Mouse (Mus musculus): Measurements from ENCODE around the gene Cxcr1.
"Not testable (repeated sequence)": the region's sequence is repeated elsewhere in the genome, so short reads cannot be mapped to it uniquely, and the experiment has no call there.

Cxcr1 gene

GRCm38 (mm10) chr1:74196621-74197419 is 2.4 kb upstream of the Cxcr1 start:
- no peak for DNase-seq (ENCODE audit: extremely low read depth, insufficient read length, low spot score)

- DNase-seq (ENCODE audit: extremely low read depth, insufficient read length, low spot score), result no peak
Measured at GRCm38 (mm10) chr1:74195961-74196360, 1.5 kb upstream of the Cxcr1 start.

- no peak for DNase-seq (ENCODE audit: extremely low read depth, insufficient read length, low spot score)
Measured at GRCm38 (mm10) chr1:74192711-74193110, 1.7 kb downstream of the Cxcr1 start.

GRCm38 (mm10) chr1:74190471-74190870 is 4.0 kb downstream of the Cxcr1 start:
- no peak for DNase-seq (ENCODE audit: extremely low read depth, insufficient read length, low spot score)

DNA sequence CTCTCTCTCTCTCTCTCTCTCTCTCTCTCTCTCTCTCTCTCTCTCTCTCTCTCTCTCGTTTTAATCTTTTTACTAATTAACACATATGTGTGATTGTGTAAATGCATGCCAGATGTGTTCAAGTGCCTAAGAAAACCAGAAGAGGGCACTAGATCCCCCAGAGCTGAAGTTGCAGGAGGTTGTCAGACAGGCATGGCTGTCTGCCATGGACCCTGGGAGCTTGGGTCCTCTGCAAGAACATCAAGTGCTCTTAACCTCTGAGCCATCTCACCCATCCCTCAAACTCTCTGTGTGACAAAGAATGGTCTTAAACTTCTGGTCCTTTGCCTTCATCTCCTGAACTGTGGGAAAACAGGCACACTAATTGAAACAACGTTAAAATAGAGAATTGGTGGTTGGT is 11.4 kb downstream of the Cxcr1 start:
- no peak for DNase-seq (ENCODE audit: extremely low read depth, insufficient read length, low spot score)

DNA sequence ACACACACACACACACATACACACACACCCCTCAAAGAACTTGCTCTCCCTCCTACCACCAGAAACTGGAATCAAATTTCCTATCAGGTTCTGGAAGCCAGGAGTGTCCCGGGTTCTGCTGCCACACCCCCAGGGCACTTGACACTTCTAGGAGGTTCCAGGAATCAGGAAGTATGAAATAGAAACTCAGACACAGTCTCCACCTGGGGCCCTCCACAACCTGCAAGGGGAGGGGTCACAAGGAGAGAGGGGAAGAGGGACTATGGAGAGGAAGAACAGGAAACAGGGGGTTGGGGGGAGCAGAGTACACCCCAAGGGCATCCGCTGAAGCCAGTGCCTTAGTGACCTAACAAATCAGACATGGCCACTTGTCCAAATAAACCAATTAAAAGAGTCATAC is 13.0 kb downstream of the Cxcr1 start:
- DNase-seq (ENCODE audit: extremely low read depth, insufficient read length, low spot score), result no peak

DNA sequence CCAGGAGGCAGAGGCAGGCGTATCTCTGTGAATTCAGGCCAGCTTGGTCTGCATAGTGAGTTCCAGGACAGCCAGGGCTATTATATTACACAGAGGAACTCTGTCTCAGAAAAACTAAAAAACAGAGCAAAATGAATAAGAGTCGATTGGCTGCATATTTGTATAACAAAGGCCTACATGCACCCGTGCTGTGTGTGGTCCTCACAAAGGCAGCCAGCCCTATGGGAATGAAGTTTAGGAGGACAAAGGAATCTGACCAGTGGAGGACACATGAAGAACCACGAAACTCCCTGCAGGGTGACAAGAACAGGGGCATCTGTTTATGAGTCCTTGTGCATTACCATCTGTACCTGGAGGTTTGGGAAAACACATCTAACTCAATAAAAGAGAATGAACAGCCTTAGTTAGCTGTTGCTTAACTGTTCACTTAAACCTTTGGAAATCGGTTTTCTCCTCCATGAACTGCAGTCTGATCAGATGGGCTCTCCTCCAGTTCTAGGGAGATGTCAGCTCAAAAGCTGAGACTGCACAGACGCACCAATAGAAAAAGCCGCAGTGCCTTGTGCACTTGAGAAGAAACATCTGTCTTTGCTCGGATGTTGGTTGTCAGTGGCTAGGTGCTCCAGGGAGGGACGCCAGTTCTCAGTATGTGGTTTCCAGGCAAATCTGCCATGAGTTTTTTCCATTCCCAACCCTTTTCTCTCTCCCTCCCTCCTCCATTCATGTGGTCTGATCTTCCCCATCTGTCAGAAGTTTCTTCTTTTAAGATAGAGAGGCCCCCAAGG is 14.6 kb downstream of the Cxcr1 start:
- no peak for DNase-seq (ENCODE audit: extremely low read depth, insufficient read length, low spot score)

- DNase-seq (ENCODE audit: extremely low read depth, insufficient read length, low spot score), result no peak
Measured at GRCm38 (mm10) chr1:74178618-74179017, 15.8 kb downstream of the Cxcr1 start.

- no peak for DNase-seq (ENCODE audit: extremely low read depth, insufficient read length, low spot score)
Measured at GRCm38 (mm10) chr1:74175731-74176130, 18.7 kb downstream of the Cxcr1 start.

DNA sequence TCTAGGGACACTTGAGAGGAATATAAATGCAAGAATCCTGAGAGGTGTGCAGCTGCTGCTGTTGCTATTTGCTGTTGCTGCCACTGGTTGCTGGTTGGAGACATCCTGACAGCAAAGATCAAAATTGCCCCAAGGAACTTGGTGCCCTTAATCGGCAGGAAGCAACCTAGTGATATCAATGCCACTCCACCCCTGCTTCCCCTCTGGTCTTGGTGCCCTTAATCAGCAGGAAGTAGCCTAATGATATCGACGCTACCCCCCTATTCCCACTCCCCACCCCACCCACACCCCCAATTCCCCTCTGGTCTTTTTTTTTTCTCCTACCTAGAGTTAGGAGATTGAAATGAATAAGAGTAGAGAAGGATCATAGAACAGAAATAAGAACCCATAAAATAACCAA is 21.7 kb downstream of the Cxcr1 start:
- DNase-seq (ENCODE audit: extremely low read depth, insufficient read length, low spot score), result no peak

DNA sequence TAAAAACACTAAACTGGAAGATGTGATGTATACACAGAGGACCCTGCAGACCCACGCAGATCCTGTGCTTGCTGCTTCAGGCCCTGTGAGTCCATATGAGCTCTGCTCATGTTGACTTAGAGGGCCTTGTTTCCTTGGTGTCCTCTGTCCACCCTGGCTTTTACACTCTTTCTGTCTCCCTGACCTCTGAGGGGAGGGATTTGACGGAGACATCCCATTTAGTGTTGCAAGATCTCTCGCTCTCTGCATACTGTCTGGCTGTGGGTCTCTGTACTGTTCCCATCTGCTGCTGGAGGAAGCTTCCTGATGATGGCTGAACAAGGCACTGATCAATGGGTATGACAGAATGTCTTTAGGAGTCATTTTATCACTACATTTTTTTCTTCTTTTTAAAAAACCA is 24.7 kb downstream of the Cxcr1 start:
- DNase-seq (ENCODE audit: extremely low read depth, insufficient read length, low spot score), result no peak

DNA sequence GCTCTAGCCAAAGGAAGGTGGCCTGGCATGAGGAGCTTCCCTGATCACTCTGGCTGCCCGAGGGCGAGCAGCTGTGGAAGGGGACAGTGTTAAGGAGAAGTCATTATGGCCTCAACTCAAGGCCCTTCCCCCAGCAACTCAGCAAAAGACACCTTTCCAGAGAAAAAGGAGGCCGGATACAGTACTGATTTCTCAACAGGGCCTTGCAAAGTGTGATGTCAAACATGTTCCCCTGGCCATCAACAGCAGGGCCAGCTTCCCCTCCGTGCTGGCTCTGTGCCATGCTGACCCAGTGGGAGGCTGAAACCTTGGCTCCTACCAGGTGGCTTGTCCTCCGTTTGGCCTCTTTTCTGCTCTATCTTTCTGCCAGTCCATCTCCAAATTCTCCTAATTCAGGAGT is 27.3 kb downstream of the Cxcr1 start:
- no peak for DNase-seq (ENCODE audit: extremely low read depth, insufficient read length, low spot score)

- DNase-seq (ENCODE audit: extremely low read depth, insufficient read length, low spot score), result no peak
Measured at GRCm38 (mm10) chr1:74160036-74160435, 34.4 kb downstream of the Cxcr1 start.

DNA sequence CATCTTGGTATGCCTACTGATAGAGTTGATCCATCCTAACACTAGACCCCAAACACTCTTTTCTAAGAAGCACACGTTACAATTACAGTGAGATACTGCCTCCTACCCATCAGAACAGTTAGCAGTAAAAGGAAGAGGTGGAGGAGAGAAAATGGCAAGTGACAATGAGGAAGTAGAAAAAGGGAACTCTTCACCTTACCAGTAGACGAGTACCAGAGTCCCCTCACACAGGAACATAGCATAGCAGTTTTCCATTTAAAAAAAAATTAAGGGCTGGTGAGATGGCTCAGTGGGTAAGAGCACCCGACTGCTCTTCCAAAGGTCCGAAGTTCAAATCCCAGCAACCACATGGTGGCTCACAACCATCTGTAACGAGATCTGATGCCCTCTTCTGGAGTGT is 34.8 kb downstream of the Cxcr1 start:
- DNase-seq (ENCODE audit: extremely low read depth, insufficient read length, low spot score), result not testable (repeated sequence)

DNA sequence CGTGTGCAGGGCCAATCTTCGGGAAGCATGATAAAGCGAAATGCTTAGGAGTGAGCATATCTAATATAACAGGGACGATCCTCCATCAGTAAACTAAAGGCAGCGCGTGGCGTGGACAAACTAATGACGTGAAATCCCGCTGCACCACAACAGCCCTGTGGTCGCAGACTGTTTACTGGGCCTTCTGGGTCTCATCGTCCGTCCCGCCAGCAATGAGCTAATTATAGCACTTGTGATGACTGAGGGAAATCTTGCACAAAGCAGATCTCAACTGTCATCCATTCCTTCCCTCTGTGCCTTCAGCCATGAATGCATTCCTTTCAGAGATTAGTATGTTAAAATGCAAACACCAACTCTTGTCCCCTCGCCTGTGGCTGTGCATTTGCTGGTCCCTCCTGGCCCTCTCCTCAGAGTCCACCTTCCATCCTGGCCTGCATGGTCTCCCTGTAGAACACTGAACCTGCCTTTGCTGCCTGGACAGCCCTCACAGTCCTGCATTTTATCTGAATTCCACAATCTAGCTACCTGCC is 38.0 kb downstream of the Cxcr1 start:
- no peak for DNase-seq (ENCODE audit: extremely low read depth, insufficient read length, low spot score)

GRCm38 (mm10) chr1:74155435-74156012 is 38.9 kb downstream of the Cxcr1 start:
- no peak for DNase-seq (ENCODE audit: extremely low read depth, insufficient read length, low spot score)

DNA sequence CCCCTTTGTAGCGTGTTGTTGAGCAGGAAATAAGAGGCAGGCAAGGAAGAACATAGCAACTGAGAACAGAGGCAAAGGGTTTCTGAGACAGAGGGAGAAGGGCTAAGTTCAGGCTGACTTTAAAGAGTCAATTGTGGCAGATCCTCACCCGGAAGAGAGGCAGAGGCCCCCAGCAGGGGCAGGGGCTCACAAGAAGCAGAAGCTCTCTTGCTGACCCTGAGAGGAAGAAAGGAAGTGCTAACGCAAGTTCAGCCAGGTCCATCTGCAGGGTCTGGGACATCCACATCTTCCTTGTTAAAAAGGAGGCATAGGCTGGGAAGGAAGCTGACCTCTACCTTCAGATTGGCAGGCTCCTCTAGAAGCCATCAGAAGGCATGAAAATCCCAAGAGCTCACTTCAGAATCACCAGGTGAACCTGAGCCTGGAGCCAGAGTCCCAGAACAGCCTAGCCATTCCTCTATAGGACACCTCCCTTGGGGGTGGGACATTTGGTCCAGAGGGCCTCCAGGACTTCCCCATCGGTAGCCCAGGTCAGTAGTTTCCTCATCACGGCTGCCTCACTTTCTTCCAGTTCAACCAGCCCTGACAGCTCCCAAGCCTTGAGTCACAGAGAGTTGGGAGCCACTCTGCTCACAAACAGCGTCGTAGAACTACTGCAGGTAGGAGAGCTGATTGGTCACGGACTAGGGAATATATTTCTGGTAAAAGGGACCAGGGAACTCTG is 40.8 kb downstream of the Cxcr1 start, which contains the start of gene Cxcr2:
Gene Cxcr2 (plus strand): TSS at position 529 of the 724 bp plus-strand sequence.
- DNase-seq (ENCODE audit: extremely low read depth, insufficient read length, low spot score), result no peak

GRCm38 (mm10) chr1:74151091-74151490 is 43.3 kb downstream of the Cxcr1 start:
- DNase-seq (ENCODE audit: extremely low read depth, insufficient read length, low spot score), result no peak

GRCm38 (mm10) chr1:74150101-74150500 is 44.3 kb downstream of the Cxcr1 start:
- no peak for DNase-seq (ENCODE audit: extremely low read depth, insufficient read length, low spot score)

DNA sequence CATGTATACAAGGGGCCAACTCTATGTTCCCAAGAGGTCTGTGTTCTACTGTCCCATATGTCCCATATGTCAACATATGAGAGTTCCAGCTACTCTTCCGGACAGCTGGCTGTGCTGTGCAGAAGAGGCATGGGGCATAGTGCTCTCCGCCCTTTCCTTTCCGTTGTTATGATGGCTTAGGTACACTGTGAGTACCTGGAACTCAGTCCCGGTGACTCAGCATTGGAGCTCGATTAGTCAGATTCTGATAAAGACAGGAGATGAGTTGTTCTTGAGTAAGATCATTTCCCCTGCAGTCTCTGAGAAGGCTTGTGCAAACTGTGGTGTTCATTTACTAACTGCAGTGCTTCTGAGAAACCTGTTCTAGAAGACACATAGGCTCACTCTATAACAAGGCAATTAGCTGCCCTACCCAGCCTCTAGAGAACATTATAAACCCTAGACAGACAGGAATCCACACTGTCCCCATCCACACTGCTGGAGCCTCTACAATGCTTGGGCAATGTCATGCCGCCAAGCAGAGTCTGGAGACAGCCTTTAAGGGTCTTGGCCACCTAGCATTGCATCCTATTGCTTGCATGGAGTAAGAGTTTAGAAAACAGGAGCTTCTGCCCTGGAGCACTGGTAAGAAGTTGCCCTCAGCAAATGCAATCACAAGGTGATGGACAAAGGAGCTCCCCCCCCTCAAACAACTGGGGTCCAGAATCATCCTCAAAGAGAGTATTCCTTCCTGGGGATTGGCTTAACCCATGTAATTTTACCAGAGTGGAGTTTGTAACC is 45.1 kb downstream of the Cxcr1 start:
- DNase-seq (ENCODE audit: extremely low read depth, insufficient read length, low spot score), result no peak

Measured in 3134 (cell line).